Mouse (Mus musculus): Measurements from ENCODE around the gene Prkaca. TPM values are rescaled to one million over a fixed set of nuclear protein-coding genes. Genes with fewer than 3 reads are reported as not detected.
"Not testable (repeated sequence)": the region's sequence is repeated elsewhere in the genome, so short reads cannot be mapped to it uniquely, and the experiment has no call there.

The Prkaca gene
- polyA plus RNA-seq, 1 experiment from 2014 or later: 143 TPM

GRCm38 (mm10) chr8:83982449-83982848 lies 9.7 kb downstream of the Prkaca start:
- Histone ChIP-seq H3K4me1 (ENCODE audit: insufficient read depth, low read length) (peaks cover 6% of the 10 kb centered on the region), H3K36me3 (ENCODE audit: insufficient read depth, low read length) (peaks cover 60% of the 10 kb centered on the region), H3K9ac (replicated peaks; ENCODE audit: low read length) (no peak overlapping the region), H3K27ac (ENCODE audit: low read length) (no peak overlapping the region), H3K4me3 (ENCODE audit: low read length) (no peak overlapping the region), H3K4me2 (replicated peaks; ENCODE audit: low read depth, low read length) (no peak overlapping the region), H3K27me3 (ENCODE audit: insufficient read depth, low read length) (no peaks in the 10 kb centered on the region), H3K9me3 (ENCODE audit: low read length) (no peaks in the 10 kb centered on the region; the same call in 1 of the 2 replicates)
- ATAC-seq (ENCODE audit: low FRiP score, low TSS enrichment): no peak
- 80% methylated on average over 4 of the region's 4 CpGs for WGBS

- not testable (repeated sequence) for H3K4me3 ChIP-seq (ENCODE audit: low read length); H3K4me2 ChIP-seq (replicated peaks; ENCODE audit: low read depth, low read length); H3K27me3 ChIP-seq (ENCODE audit: insufficient read depth, low read length); H3K9me3 ChIP-seq (ENCODE audit: low read length); H3K9ac ChIP-seq (replicated peaks; ENCODE audit: low read length); ATAC-seq (ENCODE audit: low FRiP score, low TSS enrichment); H3K27ac ChIP-seq (ENCODE audit: low read length); H3K4me1 ChIP-seq (ENCODE audit: insufficient read depth, low read length)
- WGBS: 98% methylated on average over 2 of the region's 2 CpGs
- peaks cover 68% of the 10 kb centered on the region for H3K36me3 ChIP-seq (ENCODE audit: insufficient read depth, low read length)
These were observed 10.4 kb downstream of the Prkaca start for GRCm38 (mm10) chr8:83983222-83983621.

- Histone ChIP-seq H3K9me3 (ENCODE audit: low read length) (no peaks in the 10 kb centered on the region), H3K4me3 (ENCODE audit: low read length) (no peak overlapping the region), H3K36me3 (ENCODE audit: insufficient read depth, low read length) (peaks cover 73% of the 10 kb centered on the region), H3K27me3 (ENCODE audit: insufficient read depth, low read length) (no peaks in the 10 kb centered on the region), H3K9ac (replicated peaks; ENCODE audit: low read length) (no peak overlapping the region), H3K4me2 (replicated peaks; ENCODE audit: low read depth, low read length) (no peak overlapping the region), H3K27ac (ENCODE audit: low read length) (no peak overlapping the region), H3K4me1 (ENCODE audit: insufficient read depth, low read length) (no peaks in the 10 kb centered on the region)
- WGBS: 86% methylated on average over 7 of the region's 7 CpGs
- ATAC-seq (ENCODE audit: low FRiP score, low TSS enrichment): no peak
These were observed 16.4 kb downstream of the Prkaca start for GRCm38 (mm10) chr8:83989243-83989642.

GRCm38 (mm10) chr8:83990170-83990569 lies 17.4 kb downstream of the Prkaca start:
- Histone ChIP-seq H3K4me3 (ENCODE audit: low read length) (no peak overlapping the region), H3K27me3 (ENCODE audit: insufficient read depth, low read length) (no peaks in the 10 kb centered on the region), H3K4me2 (replicated peaks; ENCODE audit: low read depth, low read length) (no peak overlapping the region), H3K36me3 (ENCODE audit: insufficient read depth, low read length) (peaks cover 70% of the 10 kb centered on the region), H3K27ac (ENCODE audit: low read length) (no peak overlapping the region), H3K9ac (replicated peaks; ENCODE audit: low read length) (no peak overlapping the region), H3K4me1 (ENCODE audit: insufficient read depth, low read length) (no peaks in the 10 kb centered on the region), H3K9me3 (ENCODE audit: low read length) (no peaks in the 10 kb centered on the region)
- WGBS: 93% methylated on average over 14 of the region's 14 CpGs
- no peak for ATAC-seq (ENCODE audit: low FRiP score, low TSS enrichment)

- H3K4me2 ChIP-seq (replicated peaks; ENCODE audit: low read depth, low read length): no peak overlapping the region
- WGBS: 56% methylated on average over 2 of the region's 2 CpGs
- no peaks in the 10 kb centered on the region for H3K27me3 ChIP-seq (ENCODE audit: insufficient read depth, low read length)
- H3K4me3 ChIP-seq (ENCODE audit: low read length): no peak overlapping the region
- H3K9ac ChIP-seq (replicated peaks; ENCODE audit: low read length): no peak overlapping the region
- no peaks in the 10 kb centered on the region for H3K9me3 ChIP-seq (ENCODE audit: low read length)
- peaks cover 50% of the 10 kb centered on the region for H3K36me3 ChIP-seq (ENCODE audit: insufficient read depth, low read length)
- no peak for ATAC-seq (ENCODE audit: low FRiP score, low TSS enrichment)
- H3K27ac ChIP-seq (ENCODE audit: low read length): no peak overlapping the region
- H3K4me1 ChIP-seq (ENCODE audit: insufficient read depth, low read length): peaks cover 7% of the 10 kb centered on the region
These were observed 19.7 kb downstream of the Prkaca start for GRCm38 (mm10) chr8:83992488-83992887.

GRCm38 (mm10) chr8:83994030-83994429 lies 21.2 kb downstream of the Prkaca start:
- Histone ChIP-seq H3K9ac (replicated peaks; ENCODE audit: low read length) (no peak overlapping the region), H3K4me1 (ENCODE audit: insufficient read depth, low read length) (peaks cover 10% of the 10 kb centered on the region), H3K9me3 (ENCODE audit: low read length) (no peaks in the 10 kb centered on the region), H3K27ac (ENCODE audit: low read length) (no peak overlapping the region), H3K4me3 (ENCODE audit: low read length) (no peak overlapping the region), H3K27me3 (ENCODE audit: insufficient read depth, low read length) (no peaks in the 10 kb centered on the region), H3K4me2 (replicated peaks; ENCODE audit: low read depth, low read length) (no peak overlapping the region), H3K36me3 (ENCODE audit: insufficient read depth, low read length) (peaks cover 35% of the 10 kb centered on the region)
- WGBS: 92% methylated on average over 3 of the region's 3 CpGs
- ATAC-seq (ENCODE audit: low FRiP score, low TSS enrichment): no peak

GRCm38 (mm10) chr8:83995973-83996372 lies 23.2 kb downstream of the Prkaca start:
- peak overlapping the region; percentile 78 for H3K4me3 ChIP-seq (ENCODE audit: low read length)
- 17% methylated on average over 12 of the region's 12 CpGs for WGBS
- no peaks in the 10 kb centered on the region for H3K9me3 ChIP-seq (ENCODE audit: low read length)
- peak overlapping the region; percentile 88; the same call in 1 of the 2 replicates for H3K9ac ChIP-seq (replicated peaks; ENCODE audit: low read length)
- peak overlapping the region; percentile 97 for H3K27ac ChIP-seq (ENCODE audit: low read length)
- no peaks in the 10 kb centered on the region for H3K27me3 ChIP-seq (ENCODE audit: insufficient read depth, low read length)
- no peak for ATAC-seq (ENCODE audit: low FRiP score, low TSS enrichment)
- H3K4me1 ChIP-seq (ENCODE audit: insufficient read depth, low read length): peaks cover 20% of the 10 kb centered on the region
- H3K4me2 ChIP-seq (replicated peaks; ENCODE audit: low read depth, low read length): peak overlapping the region; percentile 83
- peaks cover 36% of the 10 kb centered on the region for H3K36me3 ChIP-seq (ENCODE audit: insufficient read depth, low read length)

- H3K36me3 ChIP-seq (ENCODE audit: insufficient read depth, low read length): peaks cover 28% of the 10 kb centered on the region
- no peaks in the 10 kb centered on the region for H3K9me3 ChIP-seq (ENCODE audit: low read length)
- H3K4me1 ChIP-seq (ENCODE audit: insufficient read depth, low read length): peaks cover 23% of the 10 kb centered on the region
- 0% methylated on average over 63 of the region's 103 CpGs for WGBS
- ATAC-seq (ENCODE audit: low FRiP score, low TSS enrichment): peak; percentile 84
- peak overlapping the region; percentile 83 for H3K4me2 ChIP-seq (replicated peaks; ENCODE audit: low read depth, low read length)
- peak overlapping the region; percentile 97 for H3K27ac ChIP-seq (ENCODE audit: low read length)
- peak overlapping the region; percentile 88 for H3K9ac ChIP-seq (replicated peaks; ENCODE audit: low read length)
- peak overlapping the region; percentile 78 for H3K4me3 ChIP-seq (ENCODE audit: low read length)
- no peaks in the 10 kb centered on the region for H3K27me3 ChIP-seq (ENCODE audit: insufficient read depth, low read length)
These were observed 24.0 kb downstream of the Prkaca start for GRCm38 (mm10) chr8:83996567-83997505.

GRCm38 (mm10) chr8:83997511-83998141 lies 24.8 kb downstream of the Prkaca start, which contains the start of gene Samd1:
Samd1 (plus strand) TSS chr8:83997672.
- Histone ChIP-seq H3K9ac (replicated peaks; ENCODE audit: low read length) (peak within 1 kb of the TSS; percentile 88), H3K27me3 (ENCODE audit: insufficient read depth, low read length) (no peaks in the 10 kb centered on the region), H3K27ac (ENCODE audit: low read length) (peak within 1 kb of the TSS; percentile 97), H3K4me2 (replicated peaks; ENCODE audit: low read depth, low read length) (peak within 1 kb of the TSS; percentile 83), H3K36me3 (ENCODE audit: insufficient read depth, low read length) (peaks cover 24% of the 10 kb centered on the region), H3K4me1 (ENCODE audit: insufficient read depth, low read length) (peaks cover 24% of the 10 kb centered on the region), H3K9me3 (ENCODE audit: low read length) (no peaks in the 10 kb centered on the region), H3K4me3 (ENCODE audit: low read length) (peak within 1 kb of the TSS; percentile 78)
- 0% methylated on average over 31 of the region's 112 CpGs for WGBS
- ATAC-seq (ENCODE audit: low FRiP score, low TSS enrichment): 0 out of 2 replicates have a peak, but pooled peaks have one; percentile 7
